Mouse (Mus musculus): ENCODE measurements at regions not wholly inside any gene's neighbourhood (a gene's known extent, or its start where the extent isn't known, plus 50 kb on each side); places are given as distances from the start of the nearest gene placed in this dataset.

DNA sequence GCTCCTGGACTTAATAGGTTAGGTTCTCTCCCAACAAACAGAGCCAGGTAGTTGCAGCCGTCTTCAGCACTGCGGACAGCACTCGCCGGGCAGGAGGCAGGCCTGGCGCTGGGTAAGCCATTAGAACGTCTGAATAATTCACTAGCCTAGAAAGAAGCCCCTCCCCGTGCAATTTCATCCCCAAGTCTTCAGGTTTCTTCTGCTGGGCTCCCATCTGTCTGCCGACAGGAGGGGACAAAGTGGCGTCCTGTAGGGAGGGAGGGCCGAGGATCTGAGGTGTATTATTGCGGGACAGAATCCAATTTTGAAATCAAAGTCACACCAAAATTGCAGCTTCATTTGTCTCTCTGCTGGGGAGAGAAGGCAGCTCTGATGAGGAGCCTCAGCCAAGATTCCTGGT is 58.9 kb upstream of the Rph3a start:
- no peak for TF ChIP-seq POLR2A (IDR thresholded peaks at IDR 0.05; ENCODE audit: extremely low read depth, insufficient read depth, low read length)
- no peak for TF ChIP-seq CTCF (IDR thresholded peaks at IDR 0.05; ENCODE audit: low read depth, low read length)
